Mouse (Mus musculus) gastrocnemius, adult 18-20 months (tissue): ENCODE measurements at regions not wholly inside any gene's neighbourhood (a gene's known extent, or its start where the extent isn't known, plus 50 kb on each side); places are given as distances from the start of the nearest gene placed in this dataset.

Source experiments
- DNase-seq: peaks from one replicate; pipeline ENCODE4 v3.0.0; 2021; ENCODE audit warnings: low spot score

DNA sequence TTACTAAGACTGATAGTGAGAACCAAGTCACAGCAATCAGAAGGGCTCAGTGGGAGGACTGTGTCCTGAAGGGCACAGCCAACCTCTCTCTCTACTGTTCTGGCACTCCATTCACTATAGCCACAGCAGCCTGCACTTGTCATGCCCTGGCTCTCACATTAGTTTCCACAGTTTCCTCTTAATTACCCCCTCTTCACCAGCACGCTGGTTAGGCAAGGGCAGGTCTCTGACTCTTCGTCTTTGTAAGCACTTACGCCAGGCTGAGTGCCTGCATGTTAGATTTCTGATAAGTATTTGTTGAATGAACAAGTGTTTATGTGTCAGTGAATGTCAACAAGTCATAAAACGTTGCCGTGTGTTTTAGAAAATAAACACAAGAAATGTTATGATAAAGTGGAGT, 116.2 kb upstream of the Lrig1 start:
- no peak for DNase-seq

GRCm38 (mm10) chr6:94814711-94815110, 114.8 kb upstream of the Lrig1 start:
- DNase-seq: no peak

- DNase-seq: no peak
These were observed 113.7 kb upstream of the Lrig1 start for GRCm38 (mm10) chr6:94813481-94814148.

GRCm38 (mm10) chr6:94811846-94812245, 111.9 kb upstream of the Lrig1 start:
- DNase-seq: no peak

- DNase-seq: no peak
These were observed 107.3 kb upstream of the Lrig1 start for GRCm38 (mm10) chr6:94807216-94807615.

DNA sequence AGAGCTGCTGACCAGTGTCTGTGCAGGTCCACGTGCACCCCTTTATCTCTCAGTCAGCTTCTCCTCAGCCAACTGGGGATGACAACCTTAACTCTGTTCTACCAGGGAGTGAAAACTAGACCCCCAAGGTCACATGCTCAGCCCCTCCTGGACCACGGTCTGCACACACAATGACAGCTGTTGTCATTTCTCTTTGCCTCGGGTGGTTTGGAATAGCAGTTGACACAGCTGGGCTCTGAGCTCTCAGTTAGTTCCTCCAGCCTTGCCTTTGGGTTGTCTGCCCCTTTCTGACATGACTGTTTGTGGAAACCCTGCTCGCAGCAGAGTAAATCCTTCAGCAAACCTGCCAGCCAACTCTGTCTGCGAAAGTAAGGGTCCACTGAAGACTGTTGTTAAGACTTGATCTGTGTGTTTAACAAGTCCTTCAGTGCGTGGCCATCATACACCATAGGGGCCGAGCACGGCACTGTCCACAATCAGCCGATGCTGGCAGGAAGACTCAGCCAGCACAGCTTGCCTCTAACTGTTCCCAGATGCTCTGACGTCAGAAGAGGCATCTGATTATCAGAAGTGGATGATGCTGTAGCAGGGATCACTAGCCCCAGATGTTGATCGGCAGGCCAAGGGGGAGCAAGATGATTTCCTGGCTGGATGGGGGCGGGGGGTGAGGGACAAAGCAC, 106.7 kb upstream of the Lrig1 start:
- peak; percentile 42 for DNase-seq

GRCm38 (mm10) chr6:94805685-94806084, 105.7 kb upstream of the Lrig1 start:
- peak; percentile 47 for DNase-seq

- DNase-seq: no peak
These were observed 104.4 kb upstream of the Lrig1 start for GRCm38 (mm10) chr6:94804284-94804815.

- no peak for DNase-seq
These were observed 101.1 kb upstream of the Lrig1 start for GRCm38 (mm10) chr6:94801039-94801438.

DNA sequence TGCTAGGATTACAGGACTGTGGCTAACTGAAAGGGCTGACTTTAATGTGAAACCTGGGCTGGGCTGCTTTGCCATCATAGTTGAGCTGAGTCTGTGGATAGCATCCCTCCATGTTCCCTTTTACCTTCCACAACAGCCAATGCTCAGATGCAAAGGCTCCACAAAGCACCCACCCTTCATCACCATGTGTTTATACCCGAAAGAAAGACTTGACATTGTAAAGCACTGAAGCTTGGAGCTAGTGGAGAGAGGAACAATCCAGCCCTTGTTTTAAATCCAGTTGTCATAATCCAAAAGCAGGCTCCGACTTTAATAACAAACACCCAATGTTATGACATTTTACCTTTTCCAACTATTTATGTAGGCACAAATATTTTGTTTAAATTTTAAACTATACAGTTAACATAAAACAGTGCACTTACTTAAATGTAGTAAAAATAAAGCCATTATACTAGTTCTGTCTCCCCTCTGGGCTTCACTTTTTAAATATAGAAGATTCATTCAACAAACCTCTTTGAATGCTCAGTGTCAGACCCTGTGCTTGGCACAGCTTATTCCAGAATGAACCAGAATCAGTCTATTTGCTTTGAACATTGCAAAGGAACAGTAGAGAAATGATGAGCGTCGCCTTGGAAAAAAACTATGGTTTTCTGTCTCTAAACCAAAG, 98.7 kb upstream of the Lrig1 start:
- DNase-seq: no peak

GRCm38 (mm10) chr6:94795442-94795841, 95.5 kb upstream of the Lrig1 start:
- peak; percentile 16 for DNase-seq

GRCm38 (mm10) chr6:94793555-94793954, 93.6 kb upstream of the Lrig1 start:
- no peak for DNase-seq

GRCm38 (mm10) chr6:94792312-94792711, 92.4 kb upstream of the Lrig1 start:
- DNase-seq: no peak

DNA sequence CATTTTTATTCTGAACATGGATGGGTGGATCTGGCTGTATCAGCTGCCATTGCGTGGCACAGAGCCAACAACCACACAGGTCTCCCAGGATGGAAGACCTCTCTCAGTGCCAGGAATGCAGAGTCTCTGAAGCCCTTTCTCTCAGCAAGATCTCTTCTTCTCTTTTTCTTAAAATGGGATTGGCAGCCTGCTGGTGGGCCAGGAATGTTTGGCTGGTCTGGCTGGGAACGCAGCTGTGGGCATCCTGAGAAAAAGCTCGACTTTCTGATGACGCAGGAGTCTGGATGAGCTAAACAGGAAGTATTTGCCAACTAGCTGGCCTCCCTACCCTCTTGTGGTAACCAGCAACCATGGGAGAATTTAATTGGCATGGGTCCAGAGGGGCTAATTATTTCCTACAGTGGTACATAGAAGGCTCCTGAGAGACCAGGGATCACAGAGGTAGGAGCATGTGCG, 89.4 kb upstream of the Lrig1 start:
- DNase-seq: no peak

DNA sequence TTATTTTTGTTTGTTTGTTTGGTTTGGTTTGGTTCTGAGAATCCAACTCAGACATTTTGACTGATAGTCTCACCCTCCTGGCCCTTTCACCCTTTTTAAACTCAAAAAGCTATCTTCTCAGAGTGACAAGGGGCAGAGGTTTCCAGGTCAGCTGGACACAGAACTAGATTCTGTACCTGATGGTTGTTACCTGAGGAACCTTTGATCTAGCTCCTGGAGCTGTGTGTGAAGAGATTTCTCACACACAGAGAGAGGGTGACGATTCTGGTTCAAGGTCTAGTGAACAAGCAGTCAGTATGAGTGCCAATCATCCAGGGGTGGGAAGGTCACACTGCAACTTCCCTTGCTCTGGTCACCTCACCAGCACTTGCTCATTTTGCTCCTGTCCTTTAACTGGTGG, 83.5 kb upstream of the Lrig1 start:
- no peak for DNase-seq

- no peak for DNase-seq
These were observed 80.7 kb upstream of the Lrig1 start for GRCm38 (mm10) chr6:94780621-94781020.

DNA sequence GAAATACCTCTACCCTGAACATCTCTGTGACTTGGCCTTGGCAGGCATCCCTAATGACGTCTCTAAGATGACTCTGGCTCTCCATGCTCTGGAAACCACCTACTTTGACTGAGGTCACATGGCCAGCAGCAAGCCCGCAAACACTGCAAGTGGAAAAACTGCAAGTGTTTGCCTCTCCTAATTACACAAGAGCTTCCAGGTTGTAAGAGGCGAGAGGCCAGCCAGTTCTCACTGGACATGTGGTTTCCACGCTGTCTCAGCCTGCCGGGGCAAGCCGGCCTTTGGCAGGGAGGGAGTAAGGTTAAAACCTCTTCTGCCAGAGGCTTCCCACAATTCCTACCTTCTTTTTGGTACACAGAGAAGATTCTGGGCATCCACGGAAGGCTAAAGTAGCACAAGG, 79.9 kb upstream of the Lrig1 start:
- DNase-seq: peak; percentile 73

- DNase-seq: no peak
These were observed 79.3 kb upstream of the Lrig1 start for GRCm38 (mm10) chr6:94779213-94779612.

GRCm38 (mm10) chr6:94778797-94779196, 78.8 kb upstream of the Lrig1 start:
- DNase-seq: no peak

DNA sequence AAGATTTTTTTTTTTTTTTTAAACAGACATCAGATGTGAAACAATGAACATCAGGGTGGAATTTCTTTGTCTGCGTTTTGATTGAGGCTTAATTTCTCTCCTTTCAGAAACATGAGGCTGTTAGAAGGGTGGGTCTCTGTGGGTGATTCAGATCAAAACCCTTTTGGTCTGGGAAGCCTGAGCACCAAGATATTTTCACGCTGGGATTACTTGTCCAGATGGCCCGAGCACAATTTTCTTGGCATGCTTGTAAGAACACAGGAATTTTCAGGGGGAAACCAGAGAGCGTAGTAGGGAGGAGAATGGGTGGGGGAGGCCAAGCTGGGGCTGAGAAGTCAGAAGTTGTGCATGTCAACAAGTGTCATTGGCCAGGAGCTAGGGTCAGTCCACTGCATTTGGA, 76.6 kb upstream of the Lrig1 start:
- DNase-seq: peak; percentile 51

DNA sequence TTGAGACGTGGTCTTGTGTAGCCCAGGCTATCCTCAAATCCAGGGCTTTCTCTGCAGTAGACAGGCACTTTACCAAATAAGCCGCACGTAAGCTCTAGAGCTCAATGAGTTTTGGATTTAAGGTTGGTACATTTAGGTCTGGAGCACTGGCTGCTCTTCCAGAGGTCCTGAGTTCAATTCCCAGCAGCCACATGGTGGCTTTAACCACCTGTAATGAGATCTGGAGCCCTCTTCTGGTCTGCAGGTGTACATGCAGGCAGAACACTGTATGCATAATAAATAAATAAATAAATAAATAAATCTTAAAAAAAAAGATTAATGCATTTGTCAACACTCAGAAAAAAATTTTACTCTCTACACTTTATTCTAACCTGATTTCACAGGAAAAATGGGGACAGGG, 74.9 kb upstream of the Lrig1 start:
- DNase-seq: no peak
